Mouse (Mus musculus) natural killer cell, adult 2 months (primary cell): ENCODE measurements around the gene Cttnbp2nl.

Source experiments
- DNase-seq, 2 experiments: peaks; one replicate each; pipeline ENCODE4 v3.0.0; 2022; ENCODE audit warnings: low spot score in 2 of 2

Gene Cttnbp2nl

DNA sequence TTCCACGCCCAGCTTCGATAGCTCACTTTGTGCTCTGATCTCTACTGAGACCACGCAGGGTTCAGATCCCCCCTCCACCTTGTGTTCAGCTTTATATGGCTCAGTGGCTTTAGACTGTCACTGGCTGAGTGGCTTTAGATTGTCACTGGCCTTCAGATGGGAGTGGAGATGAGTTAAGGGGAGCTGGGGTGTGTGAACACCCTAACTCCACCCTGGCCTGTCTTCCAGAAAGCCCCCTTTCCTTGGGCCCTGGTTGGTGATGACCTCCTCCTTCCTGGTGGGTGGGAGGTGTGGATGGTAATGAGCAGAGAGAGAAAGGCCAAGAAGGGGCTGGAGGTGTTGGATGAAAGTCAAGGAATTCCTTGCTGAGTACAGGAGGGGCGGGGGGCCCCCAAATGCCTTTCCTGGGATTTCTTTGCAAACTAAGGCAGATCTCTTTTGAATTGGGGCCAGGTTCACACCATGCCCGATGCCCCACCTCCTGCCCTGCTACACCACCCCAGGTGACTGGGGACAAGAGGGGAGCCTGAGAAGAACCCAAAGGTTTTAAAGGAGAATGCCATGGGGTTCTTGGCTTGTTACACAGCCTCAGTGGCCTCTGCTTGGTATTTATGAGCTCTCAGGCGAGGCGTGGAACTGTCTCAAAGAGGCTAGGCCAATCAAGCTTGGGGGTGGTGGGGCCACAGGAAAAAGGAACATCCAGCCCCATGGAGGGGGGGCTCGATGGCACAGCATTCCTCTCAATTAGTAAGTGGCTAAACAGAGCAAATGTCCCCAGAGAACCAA, 87.7 kb downstream of the Cttnbp2nl start:
- DNase-seq: no peak

DNA sequence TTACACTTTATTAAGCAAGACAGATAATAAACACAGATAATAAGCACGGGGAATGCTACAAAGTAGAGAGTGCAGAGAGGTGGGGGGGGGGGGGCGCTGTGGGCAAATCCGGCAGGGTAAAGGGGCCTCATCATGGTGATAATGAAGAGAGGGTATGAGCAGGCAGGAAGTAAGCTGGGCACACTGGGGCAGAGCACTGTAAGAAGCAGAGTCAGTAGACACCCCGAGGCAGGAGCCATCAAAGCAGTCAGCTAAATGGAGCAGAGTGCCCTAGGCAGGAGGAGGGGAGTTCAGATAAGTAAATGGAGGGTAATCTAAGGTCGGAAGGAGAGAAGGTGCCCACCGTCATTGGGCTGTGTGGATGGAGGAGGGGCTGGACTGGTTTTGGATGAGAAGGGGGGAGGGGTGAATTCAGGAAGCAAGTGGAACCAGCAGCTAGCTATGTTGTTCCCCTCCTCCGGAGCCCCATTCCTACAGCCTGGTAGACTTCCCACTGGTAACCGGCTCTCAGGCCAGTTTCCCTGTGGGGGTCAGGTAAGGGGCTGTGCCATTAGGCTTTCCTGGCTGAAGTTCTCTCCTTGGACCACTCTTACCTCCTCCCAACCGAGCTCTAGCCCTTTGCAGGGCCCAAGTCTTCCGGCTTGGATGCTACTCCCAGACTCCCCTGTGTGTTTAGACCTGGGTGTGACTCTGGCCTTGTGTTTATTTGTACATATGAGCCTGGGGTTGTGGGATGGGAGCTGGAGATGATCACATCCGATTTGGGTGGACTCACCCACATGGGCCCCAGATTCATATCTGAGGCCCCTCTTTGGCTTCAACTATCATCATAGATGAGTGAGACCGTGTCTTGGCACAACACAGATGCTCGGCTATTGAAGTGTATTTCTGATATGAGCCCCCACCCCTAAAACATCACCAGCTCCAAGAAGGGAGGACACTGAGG, 89.3 kb downstream of the Cttnbp2nl start:
- DNase-seq: no peak

DNA sequence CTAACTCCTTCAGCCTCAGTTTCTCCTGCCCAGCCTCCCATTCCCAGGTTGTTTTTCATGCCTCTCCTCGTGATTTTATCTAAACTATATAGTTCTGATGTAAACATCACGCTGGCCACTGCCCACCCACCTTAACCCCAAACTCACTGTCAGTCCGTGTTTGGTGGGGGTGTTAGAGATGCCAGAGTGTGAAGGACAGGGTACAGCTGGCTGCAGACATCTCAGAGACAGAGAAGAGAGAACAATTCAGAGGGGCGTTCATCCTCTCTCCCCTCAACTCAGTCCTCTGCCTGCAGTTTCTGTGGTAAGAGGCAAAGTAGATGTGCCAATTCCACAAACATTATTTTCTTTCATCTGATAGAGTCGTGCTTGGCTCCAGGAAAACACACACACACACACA, 90.1 kb downstream of the Cttnbp2nl start:
- DNase-seq: no peak

DNA sequence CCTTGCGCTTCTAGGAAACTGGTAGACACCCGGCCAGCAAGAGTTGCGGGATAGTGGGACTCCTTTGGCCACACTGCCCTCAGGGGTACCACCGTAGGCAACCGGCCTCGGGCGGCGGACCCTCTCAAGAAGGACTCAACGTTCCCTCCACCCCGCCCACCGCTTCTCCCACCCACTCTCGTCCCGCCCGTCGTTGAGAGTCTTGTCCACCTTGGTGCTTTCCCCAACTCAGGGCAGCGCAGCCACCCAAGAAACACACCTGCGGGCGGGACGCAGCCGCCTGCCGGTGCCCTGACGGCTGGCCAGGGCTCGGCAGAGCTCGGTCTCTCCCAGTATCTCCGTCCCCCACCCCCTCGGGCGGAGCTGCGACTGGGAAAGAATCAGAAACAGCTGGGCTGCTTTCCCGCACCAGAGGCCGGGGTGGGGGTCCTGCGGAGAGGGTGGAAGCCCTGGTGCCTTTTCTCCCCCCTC, 90.8 kb downstream of the Cttnbp2nl start:
- no peak for DNase-seq

DNA sequence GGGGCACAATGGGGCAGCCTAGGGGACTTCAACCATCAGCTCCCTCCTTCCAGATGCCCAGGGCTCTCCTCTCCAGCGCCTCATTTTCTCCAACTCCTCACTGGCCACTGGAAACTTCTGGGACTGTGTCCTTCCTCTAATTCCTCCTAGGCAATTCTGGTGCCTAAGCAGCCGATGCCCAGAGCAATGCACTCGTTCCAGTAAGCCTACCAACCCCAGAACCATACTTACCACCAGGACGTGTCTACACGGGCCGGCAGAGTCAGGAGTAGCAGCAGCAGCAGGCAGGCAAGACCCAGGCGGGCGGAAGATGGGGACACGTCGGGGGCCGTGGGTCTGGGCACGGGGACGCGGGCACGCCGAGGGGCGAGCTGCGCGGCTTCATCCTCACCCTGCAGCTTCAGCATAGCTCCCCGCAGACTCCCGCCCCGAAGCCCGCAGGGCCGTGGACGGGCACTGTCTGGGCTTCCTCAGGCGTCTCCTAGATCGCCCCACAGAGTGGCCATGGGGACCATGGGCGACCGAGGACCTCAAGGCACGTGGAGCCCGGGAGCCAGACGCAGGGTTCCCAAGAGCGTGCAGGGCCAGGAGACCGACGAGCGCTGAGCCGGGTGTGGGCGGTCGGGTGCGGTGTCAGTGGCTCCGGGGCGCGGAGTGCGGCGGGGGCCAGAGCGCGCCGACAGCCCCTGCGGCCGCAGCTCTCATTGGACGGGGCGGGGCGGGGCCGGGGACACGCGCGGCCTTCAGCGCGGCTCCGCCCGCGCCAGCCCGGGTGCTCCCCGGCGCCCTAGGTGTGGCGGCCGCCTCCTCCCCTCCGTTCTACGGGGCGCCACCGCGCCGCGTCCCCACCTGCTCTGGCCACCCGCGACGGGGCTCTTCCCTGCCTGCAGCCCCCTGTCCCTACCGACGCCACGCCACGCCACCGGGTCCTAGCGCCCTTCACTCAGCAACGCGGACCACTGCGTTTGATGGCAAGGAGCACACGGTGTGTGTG, 91.6 kb downstream of the Cttnbp2nl start, which contains the start of gene Wnt2b:
Gene Wnt2b (minus strand): TSS at position 856 of the 994 bp plus-strand sequence.
- no peak for DNase-seq

DNA sequence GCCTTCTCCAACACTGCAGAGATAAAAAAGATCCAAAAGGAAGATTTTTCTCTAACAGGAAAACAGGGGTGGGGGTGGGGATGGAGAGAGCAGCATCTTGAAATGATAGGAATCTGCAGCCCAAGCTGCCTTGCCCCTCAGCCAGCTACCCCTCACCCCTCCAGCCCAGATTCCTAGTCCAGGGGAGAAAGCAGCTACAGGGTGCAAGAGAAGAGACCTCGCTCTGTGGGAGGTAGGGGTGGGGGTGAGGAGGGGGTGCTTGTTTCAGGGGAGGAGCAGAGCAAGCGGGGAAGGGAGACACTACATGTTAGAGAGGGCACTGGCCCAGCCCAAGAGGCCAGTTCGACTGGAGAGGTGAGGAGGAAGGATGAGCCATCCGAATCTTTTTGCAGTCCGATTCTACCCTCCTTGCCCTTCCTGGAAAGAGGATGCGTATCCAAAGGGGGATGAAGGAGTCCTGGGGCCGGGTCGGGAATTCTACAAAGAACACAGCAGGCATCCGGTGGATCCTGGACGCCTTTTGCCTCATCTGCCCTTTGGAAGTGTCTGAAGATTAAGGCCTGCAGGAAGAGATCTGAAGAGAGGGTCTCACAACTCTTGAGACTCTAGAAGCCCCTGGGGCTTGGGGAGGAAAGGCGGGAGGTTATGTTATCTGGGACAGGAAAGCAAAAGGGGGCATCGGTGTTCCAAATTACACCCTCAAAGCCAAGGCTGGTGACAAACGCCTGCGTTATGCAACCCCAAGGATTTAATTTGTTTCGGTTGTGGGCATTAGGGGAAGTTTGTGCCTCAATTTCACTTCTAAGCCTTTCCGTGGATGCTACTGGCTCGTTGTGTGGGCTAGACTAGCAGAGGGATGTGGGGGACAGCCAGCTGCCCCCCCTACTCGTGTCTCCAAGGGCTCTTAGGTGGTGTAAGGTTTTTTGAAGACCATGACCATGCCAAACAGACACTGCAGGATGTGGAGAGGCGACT, 92.6 kb downstream of the Cttnbp2nl start:
- no peak for DNase-seq

DNA sequence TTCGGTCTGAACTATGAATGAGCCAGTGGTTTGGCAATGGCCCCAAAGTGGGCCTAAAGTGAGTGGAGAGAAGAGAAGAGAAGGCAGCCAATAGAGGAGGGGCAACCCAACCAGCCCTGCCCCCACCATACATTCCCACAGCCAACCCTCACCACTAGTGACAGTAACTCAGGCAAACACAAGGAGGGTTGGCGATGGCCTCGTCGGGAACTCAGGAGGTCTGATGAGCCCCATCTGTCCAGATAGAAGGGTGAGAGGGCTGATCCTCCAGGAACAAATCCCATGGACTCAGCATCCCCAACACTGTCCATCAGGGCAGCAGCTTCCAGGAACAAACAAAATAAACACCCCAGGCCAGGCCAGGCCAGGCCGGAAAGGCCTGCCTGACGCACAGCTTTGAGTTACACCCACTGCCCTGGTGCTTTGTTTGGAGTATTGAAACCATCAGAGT, 96.8 kb downstream of the Cttnbp2nl start:
- no peak for DNase-seq

DNA sequence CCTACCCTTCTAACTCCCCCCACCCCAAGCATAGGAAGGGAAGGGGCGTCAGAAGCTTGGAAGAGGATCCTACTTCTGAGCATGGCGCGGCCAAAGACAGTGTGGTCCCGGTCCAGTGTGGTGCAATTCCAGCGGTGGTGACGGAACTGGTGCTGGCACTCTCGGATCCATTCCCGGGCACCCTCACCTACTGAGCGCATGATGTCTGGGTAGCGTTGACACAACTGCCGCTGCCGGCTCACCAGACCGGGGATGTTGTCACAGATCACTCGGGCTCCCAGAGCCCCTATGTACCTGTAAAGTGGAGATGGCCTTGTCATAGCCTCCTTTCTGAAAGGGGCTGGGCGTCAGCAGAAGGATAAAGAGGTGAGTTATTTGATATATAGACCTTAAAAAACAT, 98.4 kb downstream of the Cttnbp2nl start:
- DNase-seq: no peak

DNA sequence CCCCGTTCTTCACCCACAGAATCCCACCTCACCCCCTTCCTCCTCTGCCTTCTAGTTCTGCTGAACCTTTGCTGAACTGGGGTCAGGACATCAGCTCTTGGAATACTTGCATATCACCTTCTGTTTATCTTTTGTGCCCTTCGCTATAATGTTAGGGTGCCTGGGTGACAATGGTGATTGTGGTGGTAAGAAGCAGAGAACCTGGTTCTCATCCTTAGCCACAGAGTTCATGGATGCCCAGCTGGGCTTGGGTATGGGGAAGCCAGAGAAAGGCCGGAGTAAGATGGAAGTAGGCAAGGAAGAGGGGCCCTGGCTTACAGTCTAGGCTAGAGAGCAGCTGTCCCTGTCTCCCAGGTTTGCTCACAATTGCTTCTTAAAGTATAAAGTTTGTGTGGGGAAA, 98.8 kb downstream of the Cttnbp2nl start:
- DNase-seq: no peak

DNA sequence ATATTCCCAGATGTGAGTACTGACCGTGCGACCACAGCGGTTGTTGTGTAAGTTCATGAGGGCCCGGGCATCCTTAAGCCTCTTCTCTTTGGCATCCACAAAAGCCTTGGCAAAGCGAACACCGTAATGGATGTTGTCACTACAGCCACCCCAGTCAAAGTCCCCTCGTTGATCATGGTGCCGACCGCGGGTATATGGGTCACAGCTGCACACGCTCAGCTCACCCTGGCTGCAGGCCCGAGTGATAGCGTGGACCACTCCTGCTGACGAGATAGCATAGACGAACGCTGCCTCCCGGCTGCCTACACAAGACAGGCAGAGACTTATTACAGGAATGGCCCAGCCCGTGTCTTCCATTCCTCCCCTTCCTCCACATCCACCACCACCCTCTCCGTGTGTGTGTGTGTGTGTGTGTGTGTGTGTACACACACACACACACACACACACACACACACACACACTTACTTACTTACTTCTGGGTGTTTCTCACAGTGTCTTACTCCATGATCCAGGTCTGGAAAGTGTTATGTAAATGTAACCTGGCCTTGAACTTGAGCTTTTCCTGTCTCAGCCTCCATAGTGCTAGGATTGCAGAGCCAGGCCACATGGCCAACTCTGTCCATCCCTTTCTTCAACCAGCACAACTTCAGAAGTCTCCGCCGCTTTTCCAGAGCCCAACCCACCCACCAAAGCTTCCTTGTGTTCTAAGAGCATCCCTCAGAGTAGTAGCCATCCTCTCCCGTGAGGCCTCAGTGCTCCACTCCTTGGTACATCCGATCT, 99.9 kb downstream of the Cttnbp2nl start:
- no peak for DNase-seq
